Mouse (Mus musculus): ENCODE results near the gene Srd5a2.

The Srd5a2 gene

GRCm38 (mm10) chr17:73984508-73984907 is 63.2 kb downstream of the Srd5a2 start:
- DNase-seq, result no peak

GRCm38 (mm10) chr17:73982871-73983270 is 64.8 kb downstream of the Srd5a2 start:
- no peak for DNase-seq

GRCm38 (mm10) chr17:73976066-73976465 is 71.7 kb downstream of the Srd5a2 start:
- DNase-seq, result no peak

GRCm38 (mm10) chr17:73972648-73973047 is 75.1 kb downstream of the Srd5a2 start:
- no peak for DNase-seq

- DNase-seq, result no peak
Measured at GRCm38 (mm10) chr17:73971291-73971690, 76.4 kb downstream of the Srd5a2 start.

- peak; percentile 15 for DNase-seq
Measured at GRCm38 (mm10) chr17:73970361-73971027, 77.2 kb downstream of the Srd5a2 start.

All from right cerebral cortex, postnatal 14 days (tissue).